Mouse (Mus musculus) left cerebral cortex, postnatal 14 days (tissue): ENCODE data around the gene S1pr5. TPM values are rescaled to one million over a fixed set of nuclear protein-coding genes. Genes with fewer than 3 reads are reported as not detected.
A peak's percentile ranks its signal among the peaks of the same experiment; 100 is the strongest.

Source experiments
- DNase-seq, 2 experiments: peaks; one replicate each; pipeline ENCODE4 v3.0.0; 2021 to 2022; ENCODE audit warnings: low spot score in 2 of 2, mixed read lengths in 1 of 2
- intact Hi-C: fragments of 180-260 bp; cut with DNase I; formaldehyde crosslinking; loops from one replicate; pipeline ENCODE4 v1.15.1; 2025
- total RNA-seq, 2 experiments: library from RNA; stranded (reverse); gene quantifications; 2 replicates each; pipeline ENCODE4 v1.2.3; 2021

S1pr5 gene
- total RNA-seq, 2 experiments from 2014 or later, result 3.4 to 5.2 TPM

- DNase-seq, result peak in 1 of 2 experiments; percentile 85
- intact Hi-C loops, result loop anchor here (5.0 kb wide), 1 partner anchor 68 kb away; no protein-coding TSS in a partner anchor
Observed at GRCm38 (mm10) chr9:21219820-21220219, 28.4 kb downstream of the S1pr5 start.

GRCm38 (mm10) chr9:21216050-21216841 is 32.0 kb downstream of the S1pr5 start:
- intact Hi-C loops, result no loop called here
- DNase-seq, result peak; percentile 53 to 70

GRCm38 (mm10) chr9:21213617-21214190 is 34.5 kb downstream of the S1pr5 start:
- no peak for DNase-seq
- intact Hi-C loops, result no loop called here

- DNase-seq, result no peak
- intact Hi-C loops, result no loop called here
Observed at GRCm38 (mm10) chr9:21211624-21212023, 36.6 kb downstream of the S1pr5 start.

- no peak for DNase-seq
- intact Hi-C loops, result no loop called here
Observed at GRCm38 (mm10) chr9:21210821-21211220, 37.4 kb downstream of the S1pr5 start.

GRCm38 (mm10) chr9:21208626-21209025 is 39.6 kb downstream of the S1pr5 start:
- intact Hi-C loops, result no loop called here
- no peak for DNase-seq

GRCm38 (mm10) chr9:21206848-21207247 is 41.4 kb downstream of the S1pr5 start:
- intact Hi-C loops, result no loop called here
- DNase-seq, result no peak

- DNase-seq, result peak; percentile 22 to 70
- intact Hi-C loops, result no loop called here
Observed at GRCm38 (mm10) chr9:21204528-21205272, 43.5 kb downstream of the S1pr5 start.

GRCm38 (mm10) chr9:21204156-21204527 is 44.1 kb downstream of the S1pr5 start:
- DNase-seq, result no peak
- intact Hi-C loops, result no loop called here

GRCm38 (mm10) chr9:21198960-21199359 is 49.3 kb downstream of the S1pr5 start:
- intact Hi-C loops, result loop anchor here (5.0 kb wide), 1 partner anchor 37 kb away; no protein-coding TSS in a partner anchor
- DNase-seq, result no peak

- DNase-seq, result peak; percentile 80 to 92
- intact Hi-C loops, result loop anchor here (5.0 kb wide), 1 partner anchor 36 kb away; no protein-coding TSS in a partner anchor
Observed at GRCm38 (mm10) chr9:21197981-21198380, 50.3 kb downstream of the S1pr5 start.

GRCm38 (mm10) chr9:21196521-21197433 is 51.5 kb downstream of the S1pr5 start:
- peak; percentile 74 to 78 for DNase-seq
- intact Hi-C loops, result loop anchor here (5.0 kb wide), 1 partner anchor 34 kb away; no protein-coding TSS in a partner anchor

GRCm38 (mm10) chr9:21195736-21196505 is 52.3 kb downstream of the S1pr5 start:
- intact Hi-C loops, result loop anchor here (5.0 kb wide), 1 partner anchor 34 kb away; no protein-coding TSS in a partner anchor
- peak; percentile 56 to 75 for DNase-seq

GRCm38 (mm10) chr9:21194787-21195493 is 53.3 kb downstream of the S1pr5 start:
- intact Hi-C loops, result loop anchor here (5.0 kb wide), 1 partner anchor 33 kb away; no protein-coding TSS in a partner anchor

GRCm38 (mm10) chr9:21193786-21194185 is 54.5 kb downstream of the S1pr5 start:
- intact Hi-C loops, result no loop called here
- DNase-seq, result no peak

More at GRCm38 (mm10) chr9:21194787-21195493, 53.3 kb downstream of the S1pr5 start:
- DNase-seq, result no peak
